Mouse (Mus musculus): ENCODE results near the gene Ccnd3.

The Ccnd3 gene

GRCm38 (mm10) chr17:47554621-47555020, 49.8 kb downstream of the Ccnd3 start:
- DNase-seq, result no peak

GRCm38 (mm10) chr17:47557179-47557578, 52.3 kb downstream of the Ccnd3 start:
- no peak for DNase-seq

- DNase-seq, result peak; percentile 30 to 43
These were observed 54.9 kb downstream of the Ccnd3 start for GRCm38 (mm10) chr17:47559726-47560125.

DNA sequence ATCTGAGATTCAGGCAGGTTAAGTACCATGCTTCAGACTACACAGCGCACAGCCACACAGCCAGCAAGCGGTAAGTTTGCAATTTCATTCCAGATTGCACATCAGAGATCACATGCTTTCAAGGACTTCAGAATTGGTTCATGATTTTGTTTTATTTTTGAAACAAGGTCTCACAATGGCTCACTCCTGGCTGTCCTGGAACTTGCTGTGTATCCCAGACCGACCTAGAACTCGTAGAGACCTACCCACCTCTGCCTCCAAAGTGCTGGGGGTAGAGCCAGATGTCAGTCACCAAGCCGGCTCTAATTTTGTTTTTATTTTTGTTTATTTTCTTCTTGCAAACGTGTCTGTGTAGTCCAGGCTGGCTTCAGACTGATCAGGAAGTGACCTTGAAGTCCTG, 58.0 kb downstream of the Ccnd3 start:
- DNase-seq, result no peak

DNA sequence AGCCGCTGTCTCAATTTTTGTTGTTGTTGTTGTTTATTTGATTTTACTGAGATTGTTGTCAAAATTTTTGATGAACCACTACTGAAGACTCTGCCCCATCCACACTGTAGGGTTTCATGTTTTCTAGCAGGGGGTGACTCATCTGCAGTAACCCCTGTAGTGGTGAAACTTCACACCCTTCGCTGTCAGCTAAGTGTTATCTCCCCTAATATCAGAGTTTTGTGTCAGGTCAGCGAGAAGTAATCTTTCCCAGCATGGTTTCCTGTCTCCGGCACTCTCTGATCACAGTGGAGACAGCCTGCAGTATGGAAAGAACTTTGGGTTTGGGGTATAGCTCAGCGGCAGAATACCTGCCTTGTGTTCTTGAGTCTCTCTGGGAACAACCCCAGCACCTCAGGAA, 59.8 kb downstream of the Ccnd3 start:
- no peak for DNase-seq

- no peak for DNase-seq
These were observed 61.3 kb downstream of the Ccnd3 start for GRCm38 (mm10) chr17:47566133-47566532.

DNA sequence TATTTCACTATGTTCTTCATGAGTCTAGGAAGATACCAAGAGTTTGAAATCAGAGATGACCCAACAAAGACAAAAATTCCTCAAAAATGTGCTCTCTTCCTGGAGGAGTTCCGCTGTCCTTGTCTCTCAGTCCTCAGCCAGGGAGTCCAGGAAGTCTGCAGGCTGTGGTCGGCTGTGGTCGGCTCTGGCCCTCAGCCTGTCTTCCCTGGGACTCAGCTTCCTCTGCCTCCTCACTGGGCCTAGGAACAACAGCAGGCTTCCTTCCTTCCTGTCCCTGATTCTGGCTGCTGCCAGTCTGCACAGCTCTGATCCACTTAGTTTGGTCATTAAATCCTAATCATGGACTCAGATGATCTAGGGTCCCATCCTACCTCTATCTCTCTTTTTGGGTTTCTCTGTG, 62.4 kb downstream of the Ccnd3 start:
- DNase-seq, result peak; percentile 31 to 58

DNA sequence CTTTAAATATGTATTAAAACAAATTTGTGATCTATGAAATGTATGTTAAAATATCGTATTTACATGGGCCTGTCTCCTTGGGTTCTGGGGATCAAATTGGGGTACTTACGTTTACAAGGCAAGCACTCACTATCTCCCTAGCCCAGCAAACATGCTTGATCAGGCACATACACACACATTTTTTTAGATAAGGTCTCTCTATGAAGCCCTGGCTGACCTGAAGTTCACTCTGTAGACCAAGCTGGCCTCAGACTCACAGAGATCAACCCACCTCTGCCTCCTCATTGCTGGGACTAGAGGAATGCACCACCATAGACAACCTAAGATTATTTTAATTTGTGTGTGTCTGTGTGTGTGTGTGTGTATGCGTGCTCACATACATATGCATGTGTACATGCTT, 63.5 kb downstream of the Ccnd3 start:
- no peak for DNase-seq

DNA sequence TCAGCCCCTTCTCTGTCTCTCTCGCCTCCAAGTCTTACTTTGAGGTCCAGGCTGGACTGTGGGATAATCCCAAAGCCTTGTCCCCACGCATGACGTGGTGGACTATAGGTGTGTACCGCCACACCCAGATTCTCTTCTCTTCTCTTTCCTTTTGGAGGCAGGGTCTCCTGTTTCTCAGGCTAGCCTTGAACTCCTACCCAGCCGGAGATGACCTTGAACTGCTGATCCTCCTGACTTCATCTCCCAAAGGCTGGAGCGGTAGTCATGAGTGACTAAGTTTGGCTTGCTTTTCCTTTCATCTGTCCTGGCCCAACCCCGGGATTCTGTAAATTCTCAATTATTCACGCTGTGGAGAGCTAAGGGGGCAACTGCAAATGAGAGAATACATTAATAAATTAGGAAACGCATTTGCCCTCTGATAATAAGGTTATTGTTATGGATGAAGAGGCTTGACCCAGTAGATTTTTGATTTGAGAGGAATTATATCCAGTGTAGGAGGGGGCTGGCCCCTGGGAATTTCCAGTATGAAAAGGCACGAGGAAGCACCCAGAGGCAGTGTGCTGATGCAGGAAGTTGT, 64.2 kb downstream of the Ccnd3 start:
- DNase-seq, result no peak

DNA sequence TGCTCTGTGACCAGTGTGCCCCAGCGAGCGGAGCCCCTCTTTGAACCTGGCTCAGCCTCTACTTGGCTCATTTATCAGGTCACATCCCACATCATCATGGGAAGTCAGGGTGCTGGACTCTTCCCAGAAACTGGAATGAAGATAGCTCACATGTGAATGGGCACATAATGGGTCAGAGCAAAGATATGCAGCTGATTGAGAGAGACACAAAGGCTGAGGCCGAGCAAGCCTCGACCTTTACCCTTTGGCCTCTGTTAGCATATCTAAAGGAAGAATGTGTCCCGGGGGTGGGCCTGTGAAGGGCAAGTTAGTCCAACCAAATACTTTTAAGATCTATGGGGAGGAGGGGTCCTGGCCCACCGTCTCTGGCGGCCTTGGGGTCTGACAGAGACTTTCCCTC, 66.8 kb downstream of the Ccnd3 start:
- no peak for DNase-seq

DNA sequence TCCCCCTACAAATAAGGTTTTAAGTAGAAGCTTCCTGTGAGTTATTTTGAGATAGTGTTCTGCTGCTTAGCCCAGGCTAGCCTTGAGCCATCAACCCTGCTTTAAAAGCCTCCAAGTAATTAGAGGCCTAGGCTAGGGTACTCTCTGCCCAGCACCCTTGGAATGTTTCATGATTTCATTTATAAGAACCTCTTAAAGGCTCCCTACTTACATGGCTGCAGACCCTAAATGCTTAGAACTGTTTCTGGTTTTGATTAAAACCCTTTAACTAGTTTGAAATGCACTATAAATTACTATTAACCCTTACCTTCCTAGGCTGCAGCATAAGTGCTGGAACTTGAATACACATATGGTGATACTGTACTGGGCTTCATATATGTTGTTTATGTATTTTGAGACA, 67.6 kb downstream of the Ccnd3 start:
- DNase-seq, result no peak

- DNase-seq, result no peak
These were observed 69.2 kb downstream of the Ccnd3 start for GRCm38 (mm10) chr17:47574028-47574427.

DNA sequence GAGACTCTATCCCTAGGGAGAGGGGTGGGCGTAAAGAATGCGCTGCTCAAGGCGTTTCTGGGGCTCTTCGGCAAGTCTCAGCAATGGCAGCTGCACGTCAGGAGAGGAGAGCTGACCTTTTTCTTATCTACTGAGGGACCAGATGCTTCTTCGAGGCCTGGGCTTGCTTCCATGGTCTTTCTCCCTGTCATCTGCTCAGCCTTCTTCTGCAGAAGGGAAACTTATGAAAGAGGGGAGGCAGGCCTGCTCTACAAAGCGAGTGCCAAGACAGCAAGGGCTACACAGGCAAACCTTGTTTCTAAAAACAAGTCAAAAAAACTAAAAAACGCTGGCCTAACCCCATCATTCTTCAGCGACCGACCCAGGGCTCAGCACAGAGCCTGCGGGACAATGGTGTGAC, 70.0 kb downstream of the Ccnd3 start:
- DNase-seq, result peak in 1 of 2 experiments; percentile 13

DNA sequence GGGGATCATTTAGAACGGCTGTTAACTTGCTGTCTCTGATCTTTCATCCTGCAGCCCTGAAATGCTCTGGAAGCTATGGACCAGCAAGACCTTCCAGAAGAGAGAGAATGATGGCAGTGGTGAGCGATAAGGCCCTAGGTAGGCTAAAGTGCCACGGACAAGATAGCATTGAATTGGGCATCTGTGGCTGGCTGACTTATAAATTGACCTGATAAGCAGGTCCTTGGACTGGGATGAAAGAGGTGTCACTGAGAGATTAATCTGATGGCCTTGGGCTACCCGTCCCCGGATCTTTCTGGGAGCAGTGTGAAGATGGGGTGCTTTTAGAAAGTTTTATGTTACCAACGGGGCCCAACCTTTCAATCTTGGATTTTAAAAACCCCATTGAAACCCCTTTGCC, 73.8 kb downstream of the Ccnd3 start:
- DNase-seq, result no peak

DNA sequence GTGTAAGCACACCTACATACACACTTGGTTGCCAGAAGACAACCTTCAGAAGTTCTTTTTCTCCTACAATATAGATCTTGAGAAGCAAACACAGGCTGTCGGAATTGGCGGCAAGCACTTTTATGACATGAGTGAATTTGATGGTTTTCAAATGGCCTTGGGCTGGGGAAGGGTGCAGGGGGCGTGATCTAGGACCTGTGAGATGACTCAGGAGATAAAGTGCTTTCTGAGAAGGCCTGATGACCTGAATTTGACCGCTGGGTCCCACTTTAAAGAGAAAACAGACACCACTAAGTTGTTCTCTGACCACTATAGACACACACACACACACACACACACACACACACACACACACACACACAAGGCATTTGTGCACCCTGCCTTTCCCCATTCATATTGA, 76.1 kb downstream of the Ccnd3 start:
- no peak for DNase-seq

DNA sequence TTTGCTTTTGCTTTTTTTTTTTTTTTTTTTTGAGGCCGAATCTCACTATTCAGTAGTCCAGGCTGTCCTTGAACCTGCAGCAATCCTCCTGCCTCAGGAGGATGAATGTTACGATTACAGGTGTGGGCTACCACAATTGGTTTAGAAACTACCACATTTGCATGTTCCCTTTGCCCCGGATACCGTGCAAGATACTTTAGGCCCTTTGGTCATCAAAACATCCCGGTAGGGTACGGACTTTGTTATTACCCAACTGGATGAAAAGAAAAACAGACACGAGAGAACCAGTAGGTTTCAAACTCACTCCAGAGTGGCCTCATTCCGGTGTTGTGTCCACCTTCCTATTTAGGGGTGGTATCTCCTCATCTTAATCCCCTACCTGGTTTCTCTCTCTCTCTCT, 83.7 kb downstream of the Ccnd3 start:
- DNase-seq, result no peak

- no peak for DNase-seq
These were observed 86.2 kb downstream of the Ccnd3 start for GRCm38 (mm10) chr17:47591073-47591472.

DNA sequence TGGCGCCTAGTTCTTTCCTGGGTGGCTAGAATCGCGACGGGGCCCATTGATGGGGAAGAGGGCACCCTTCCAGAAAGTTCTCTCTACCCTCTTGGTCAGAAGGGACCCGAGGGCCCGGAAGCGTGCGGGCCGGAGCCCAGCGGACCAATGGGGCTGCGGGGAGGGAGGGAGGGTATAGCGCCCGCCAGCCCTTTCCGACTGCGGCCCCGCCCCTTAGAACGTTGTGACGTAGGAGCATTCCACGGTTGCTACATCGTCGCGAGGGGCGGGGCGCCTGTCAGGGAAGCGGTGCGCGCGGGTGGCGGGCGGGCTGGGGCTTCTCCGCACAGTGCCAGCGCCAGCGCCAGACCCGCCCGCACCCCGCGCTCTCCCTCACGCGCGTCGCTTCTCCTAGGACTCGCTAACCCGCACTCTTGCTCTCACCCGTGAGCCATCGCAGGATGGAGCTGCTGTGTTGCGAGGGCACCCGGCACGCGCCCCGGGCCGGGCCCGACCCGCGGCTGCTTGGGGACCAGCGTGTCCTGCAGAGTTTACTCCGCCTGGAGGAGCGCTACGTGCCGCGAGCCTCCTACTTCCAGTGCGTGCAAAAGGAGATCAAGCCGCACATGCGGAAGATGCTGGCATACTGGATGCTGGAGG, 88.5 kb downstream of the Ccnd3 start:
- DNase-seq, result peak; percentile 99

DNA sequence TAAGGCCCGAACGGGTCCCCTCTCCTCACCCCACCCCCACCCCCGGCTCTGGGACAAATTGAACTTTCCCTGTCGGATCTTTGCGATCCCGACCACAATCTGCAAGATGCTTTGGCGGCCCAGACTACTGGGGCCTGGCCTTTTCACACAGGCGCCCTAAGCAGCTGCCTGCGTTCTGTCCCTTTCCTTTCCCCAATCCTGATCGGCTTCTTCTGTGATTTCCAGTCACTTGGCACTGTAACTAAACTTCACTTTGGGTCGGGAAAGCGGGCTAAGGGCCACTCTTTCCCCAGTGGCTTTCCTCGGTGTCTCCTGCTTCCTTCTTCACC, 89.0 kb downstream of the Ccnd3 start:
- DNase-seq, result no peak

DNA sequence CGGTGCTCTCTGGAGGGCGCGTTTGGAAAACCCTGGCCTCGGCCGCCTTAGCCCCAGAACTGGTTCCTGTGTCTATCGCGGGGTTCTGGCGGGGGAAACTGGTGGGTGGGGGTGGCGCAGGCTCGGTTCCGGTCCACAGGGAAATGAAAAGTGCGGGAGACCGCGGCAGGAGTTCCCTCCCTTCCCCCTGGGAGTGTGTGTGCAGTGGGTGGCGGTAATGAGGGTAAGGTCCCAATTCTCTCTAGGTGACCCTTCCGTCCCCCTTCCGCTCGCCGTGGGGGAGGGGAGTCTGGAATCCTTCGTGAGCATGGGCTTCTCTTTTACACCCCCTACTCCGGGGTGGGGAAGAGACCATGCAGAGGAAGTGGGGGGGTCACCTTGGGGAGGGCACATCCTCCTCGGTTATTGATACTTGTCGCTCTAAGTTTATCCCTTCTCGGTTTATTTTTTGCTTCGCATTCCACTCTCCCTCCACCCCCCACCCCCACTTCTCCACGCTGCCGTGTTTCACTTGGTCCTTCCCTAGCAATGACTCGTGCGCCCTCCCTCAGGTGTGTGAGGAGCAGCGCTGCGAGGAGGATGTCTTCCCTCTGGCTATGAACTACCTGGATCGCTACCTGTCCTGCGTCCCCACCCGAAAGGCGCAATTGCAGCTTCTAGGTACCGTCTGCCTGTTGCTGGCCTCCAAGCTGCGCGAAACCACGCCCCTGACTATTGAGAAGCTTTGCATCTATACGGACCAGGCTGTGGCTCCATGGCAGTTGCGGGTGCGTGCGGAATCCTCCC, 89.5 kb downstream of the Ccnd3 start:
- peak; percentile 66 to 75 for DNase-seq

- DNase-seq, result no peak
These were observed 90.1 kb downstream of the Ccnd3 start for GRCm38 (mm10) chr17:47594969-47595247.

DNA sequence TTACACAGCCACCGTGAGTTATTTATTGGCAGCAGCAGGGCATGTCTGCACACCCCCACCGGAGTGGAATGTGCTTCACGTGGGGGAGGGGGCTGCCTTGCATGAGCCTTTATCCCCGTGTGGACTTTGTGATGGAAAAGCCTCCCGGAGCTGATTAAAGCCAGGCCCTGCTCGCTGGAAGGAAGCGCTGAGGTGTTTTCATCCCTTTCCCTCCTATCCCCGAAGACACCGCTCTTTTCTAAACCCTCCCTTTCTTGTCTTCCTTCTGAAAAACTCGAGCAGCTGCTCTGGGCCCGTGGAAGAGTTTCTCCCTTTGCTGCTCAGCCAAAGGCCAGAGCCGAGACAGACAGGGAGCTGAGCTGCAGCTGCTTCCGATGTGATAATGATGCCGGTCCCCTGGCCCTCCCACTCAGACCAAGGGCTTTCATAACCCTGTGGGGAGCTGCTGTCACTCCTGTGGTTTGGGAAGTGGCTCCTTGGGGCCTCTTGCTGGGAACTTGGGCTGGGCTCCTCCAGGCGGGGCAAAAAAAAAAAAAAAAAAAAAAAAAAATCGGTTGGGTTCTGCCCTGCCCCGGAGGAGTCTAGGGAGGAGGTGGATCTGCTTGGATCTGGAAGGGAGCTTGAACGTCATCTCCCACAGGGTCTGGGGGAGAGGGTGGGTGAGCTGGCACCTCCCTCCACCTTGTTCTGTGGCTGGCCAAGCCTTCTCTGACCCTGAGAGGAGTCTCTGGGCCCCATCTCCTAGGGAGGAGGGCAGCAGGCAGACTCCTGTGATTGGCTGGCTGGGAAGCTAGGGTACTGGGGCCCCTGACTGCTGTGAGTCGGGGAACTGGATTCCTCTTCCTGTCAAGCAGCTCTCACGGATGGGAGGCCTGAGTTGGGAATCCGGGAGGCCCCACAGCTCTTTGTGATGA, 90.7 kb downstream of the Ccnd3 start:
- DNase-seq, result peak; percentile 73 to 85

DNA sequence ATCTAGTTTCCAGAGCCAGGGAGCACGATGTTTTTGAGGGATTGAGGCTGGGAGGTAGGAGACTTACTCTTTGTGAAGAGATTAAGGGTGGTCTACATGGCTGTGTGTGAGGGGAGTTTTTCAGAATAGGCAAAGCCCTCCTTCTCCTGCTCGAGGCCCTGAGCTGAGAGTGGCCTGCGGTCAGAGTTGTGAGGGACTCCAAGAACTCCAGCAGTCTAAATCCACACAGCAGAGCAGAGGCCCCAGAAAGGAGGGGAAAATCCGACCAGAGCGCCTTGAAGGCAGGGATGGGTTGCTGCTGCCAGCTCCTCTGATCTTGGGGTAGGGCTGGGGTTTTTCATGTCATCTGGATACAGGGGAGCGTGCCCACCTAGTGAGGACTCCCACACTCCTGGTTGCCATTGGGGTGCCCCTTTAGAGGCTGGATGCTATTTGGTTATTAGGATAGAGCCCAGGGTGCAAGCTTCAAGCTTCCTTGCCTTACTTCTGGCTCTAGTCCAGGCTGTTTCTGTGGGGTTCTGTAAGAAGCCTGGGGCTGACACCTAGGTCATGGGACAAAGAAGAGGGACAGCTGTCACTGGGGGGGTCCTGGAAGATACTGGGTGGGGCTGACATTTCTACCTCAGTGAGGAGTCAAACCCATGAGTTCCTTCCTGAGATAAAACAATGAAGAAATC, 91.4 kb downstream of the Ccnd3 start:
- DNase-seq, result peak in 1 of 2 experiments; percentile 13

Measured in kidney, postnatal 4 days (tissue).